Mouse (Mus musculus): ENCODE measurements around the gene Rpl21. TPM values are rescaled to one million over a fixed set of nuclear protein-coding genes. Genes with fewer than 3 reads are reported as not detected.

Gene Rpl21
- polyA plus RNA-seq, 1 experiment from 2014 or later = 754 TPM

DNA sequence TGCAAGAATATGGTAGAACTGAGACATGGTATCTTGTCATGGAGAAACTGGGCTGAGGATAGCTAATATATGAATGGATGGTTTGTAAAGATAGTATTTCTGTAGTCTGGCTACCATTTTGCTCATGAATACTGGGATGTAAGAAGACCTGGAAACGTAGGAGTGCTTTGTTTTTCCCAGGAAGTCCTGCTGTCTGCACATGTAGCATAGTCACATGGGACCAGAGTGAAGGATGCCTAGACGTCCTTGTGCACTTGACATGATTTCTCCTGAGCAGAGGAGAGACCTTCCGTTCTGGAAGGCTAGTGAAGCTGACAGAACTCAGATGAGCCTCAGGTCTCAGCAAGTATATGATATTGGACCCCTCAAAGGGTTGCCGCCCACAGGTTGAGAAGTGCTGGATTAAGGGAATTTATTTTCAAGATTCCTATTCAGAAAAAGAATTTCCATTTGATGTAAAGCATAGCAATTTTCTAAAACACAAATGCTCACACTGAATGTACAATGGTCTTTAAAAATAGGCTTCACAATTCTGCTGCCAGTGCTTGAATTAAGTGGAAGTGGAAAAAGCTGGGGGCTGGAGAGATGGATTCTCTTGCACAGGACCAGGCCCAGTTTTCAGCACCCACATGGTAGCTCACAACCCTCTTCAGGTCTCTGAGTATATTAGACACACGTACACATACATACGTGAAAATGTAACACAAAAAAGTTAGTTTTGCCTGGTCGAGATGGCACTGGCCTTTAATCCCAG, 5.5 kb downstream of the Rpl21 start:
- Histone ChIP-seq H3K9me3 (ENCODE audit: control insufficient read depth, low read depth, low read length) (no peaks in the 10 kb centered on the region), H3K27me3 (ENCODE audit: control insufficient read depth, insufficient read depth, low read length) (no peaks in the 10 kb centered on the region), H3K27ac (ENCODE audit: low read length) (no peak overlapping the region), H3K9ac (replicated peaks; ENCODE audit: low read depth, low read length) (no peak overlapping the region), H3K36me3 (ENCODE audit: control insufficient read depth, insufficient read depth, low read length) (peaks cover 43% of the 10 kb centered on the region), H3K4me2 (replicated peaks; ENCODE audit: low read depth, low read length) (no peak overlapping the region), H3K4me1 (ENCODE audit: control insufficient read depth, insufficient read depth, low read length) (peaks cover 11% of the 10 kb centered on the region), H3K4me3 (ENCODE audit: low read depth, low read length) (no peak overlapping the region)
- WGBS = 69% methylated on average over 7 of the region's 7 CpGs
- no peak for ATAC-seq (ENCODE audit: insufficient number of reproducible peaks, insufficient read depth, low FRiP score, low read depth)

GRCm38 (mm10) chr5:146838836-146839648, 6.4 kb downstream of the Rpl21 start:
- H3K9ac ChIP-seq (replicated peaks; ENCODE audit: low read depth, low read length) = no peak overlapping the region
- peaks cover 7% of the 10 kb centered on the region for H3K4me1 ChIP-seq (ENCODE audit: control insufficient read depth, insufficient read depth, low read length)
- no peaks in the 10 kb centered on the region for H3K27me3 ChIP-seq (ENCODE audit: control insufficient read depth, insufficient read depth, low read length)
- peaks cover 43% of the 10 kb centered on the region for H3K36me3 ChIP-seq (ENCODE audit: control insufficient read depth, insufficient read depth, low read length)
- H3K4me2 ChIP-seq (replicated peaks; ENCODE audit: low read depth, low read length) = no peak overlapping the region
- H3K27ac ChIP-seq (ENCODE audit: low read length) = no peak overlapping the region
- no peak for ATAC-seq (ENCODE audit: insufficient number of reproducible peaks, insufficient read depth, low FRiP score, low read depth)
- H3K9me3 ChIP-seq (ENCODE audit: control insufficient read depth, low read depth, low read length) = no peaks in the 10 kb centered on the region
- no peak overlapping the region for H3K4me3 ChIP-seq (ENCODE audit: low read depth, low read length)
- WGBS = 50% methylated on average over 12 of the region's 12 CpGs

DNA sequence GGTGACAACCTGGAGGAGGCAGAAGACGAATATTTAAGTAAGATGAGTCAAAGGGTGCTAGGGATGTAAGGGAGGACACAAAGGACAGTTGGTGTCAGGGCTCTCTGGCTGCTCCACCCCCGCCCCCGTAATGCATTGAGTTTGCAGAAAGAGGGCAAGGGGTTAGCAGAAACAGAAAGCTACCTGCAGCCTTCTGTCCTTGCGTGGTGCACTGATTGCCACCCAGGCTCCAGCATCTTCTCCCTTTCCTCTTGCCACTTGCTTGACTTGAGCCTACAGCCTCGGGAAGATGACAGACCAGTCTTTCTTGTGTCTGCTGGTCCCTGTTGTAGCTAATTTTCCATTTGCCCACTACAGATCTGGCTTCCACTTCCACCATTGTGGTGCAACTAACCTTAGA, 7.1 kb downstream of the Rpl21 start:
- ATAC-seq (ENCODE audit: insufficient number of reproducible peaks, insufficient read depth, low FRiP score, low read depth) = no peak

GRCm38 (mm10) chr5:146840422-146840821, 7.7 kb downstream of the Rpl21 start:
- no peak overlapping the region for H3K4me2 ChIP-seq (replicated peaks; ENCODE audit: low read depth, low read length)
- 78% methylated on average over 4 of the region's 4 CpGs for WGBS
- no peaks in the 10 kb centered on the region for H3K4me1 ChIP-seq (ENCODE audit: control insufficient read depth, insufficient read depth, low read length)
- H3K9ac ChIP-seq (replicated peaks; ENCODE audit: low read depth, low read length) = no peak overlapping the region
- H3K36me3 ChIP-seq (ENCODE audit: control insufficient read depth, insufficient read depth, low read length) = peaks cover 29% of the 10 kb centered on the region
- H3K27me3 ChIP-seq (ENCODE audit: control insufficient read depth, insufficient read depth, low read length) = no peaks in the 10 kb centered on the region
- no peak overlapping the region for H3K27ac ChIP-seq (ENCODE audit: low read length)
- H3K9me3 ChIP-seq (ENCODE audit: control insufficient read depth, low read depth, low read length) = no peaks in the 10 kb centered on the region
- ATAC-seq (ENCODE audit: insufficient number of reproducible peaks, insufficient read depth, low FRiP score, low read depth) = no peak
- no peak overlapping the region for H3K4me3 ChIP-seq (ENCODE audit: low read depth, low read length)

More for the DNA sequence above, 7.1 kb downstream of the Rpl21 start:
- Histone ChIP-seq H3K4me1 (ENCODE audit: control insufficient read depth, insufficient read depth, low read length) (peaks cover under 1% of the 10 kb centered on the region), H3K4me2 (replicated peaks; ENCODE audit: low read depth, low read length) (no peak overlapping the region), H3K9ac (replicated peaks; ENCODE audit: low read depth, low read length) (no peak overlapping the region), H3K27ac (ENCODE audit: low read length) (no peak overlapping the region), H3K27me3 (ENCODE audit: control insufficient read depth, insufficient read depth, low read length) (no peaks in the 10 kb centered on the region), H3K4me3 (ENCODE audit: low read depth, low read length) (no peak overlapping the region), H3K36me3 (ENCODE audit: control insufficient read depth, insufficient read depth, low read length) (peaks cover 36% of the 10 kb centered on the region), H3K9me3 (ENCODE audit: control insufficient read depth, low read depth, low read length) (no peaks in the 10 kb centered on the region)
- 48% methylated on average over 5 of the region's 5 CpGs for WGBS

DNA sequence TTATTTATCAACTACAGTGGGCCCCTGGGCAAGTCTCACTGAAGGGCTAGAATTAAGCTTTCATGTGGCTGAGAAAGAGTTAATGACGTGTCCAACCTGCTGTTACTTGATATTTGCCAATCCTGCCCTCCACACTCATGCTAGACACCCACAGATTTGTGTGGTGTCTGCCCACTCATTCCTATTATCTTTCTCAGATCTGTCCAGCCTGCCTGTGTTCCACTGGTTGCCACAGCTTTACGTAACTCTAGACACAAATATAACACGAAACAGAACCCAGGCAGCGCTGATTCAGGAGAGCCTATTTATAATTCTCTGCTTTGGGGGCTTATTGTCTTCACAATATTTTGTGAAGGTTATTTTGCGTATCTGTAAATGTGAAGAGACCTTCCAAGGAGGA, 8.6 kb downstream of the Rpl21 start:
- H3K36me3 ChIP-seq (ENCODE audit: control insufficient read depth, insufficient read depth, low read length) = peaks cover 20% of the 10 kb centered on the region
- H3K27me3 ChIP-seq (ENCODE audit: control insufficient read depth, insufficient read depth, low read length) = no peaks in the 10 kb centered on the region
- no peak overlapping the region for H3K27ac ChIP-seq (ENCODE audit: low read length)
- ATAC-seq (ENCODE audit: insufficient number of reproducible peaks, insufficient read depth, low FRiP score, low read depth) = no peak
- H3K9me3 ChIP-seq (ENCODE audit: control insufficient read depth, low read depth, low read length) = no peaks in the 10 kb centered on the region
- H3K9ac ChIP-seq (replicated peaks; ENCODE audit: low read depth, low read length) = no peak overlapping the region
- 79% methylated on average over 5 of the region's 5 CpGs for WGBS
- peaks cover 8% of the 10 kb centered on the region for H3K4me1 ChIP-seq (ENCODE audit: control insufficient read depth, insufficient read depth, low read length)
- H3K4me2 ChIP-seq (replicated peaks; ENCODE audit: low read depth, low read length) = no peak overlapping the region
- no peak overlapping the region for H3K4me3 ChIP-seq (ENCODE audit: low read depth, low read length)

DNA sequence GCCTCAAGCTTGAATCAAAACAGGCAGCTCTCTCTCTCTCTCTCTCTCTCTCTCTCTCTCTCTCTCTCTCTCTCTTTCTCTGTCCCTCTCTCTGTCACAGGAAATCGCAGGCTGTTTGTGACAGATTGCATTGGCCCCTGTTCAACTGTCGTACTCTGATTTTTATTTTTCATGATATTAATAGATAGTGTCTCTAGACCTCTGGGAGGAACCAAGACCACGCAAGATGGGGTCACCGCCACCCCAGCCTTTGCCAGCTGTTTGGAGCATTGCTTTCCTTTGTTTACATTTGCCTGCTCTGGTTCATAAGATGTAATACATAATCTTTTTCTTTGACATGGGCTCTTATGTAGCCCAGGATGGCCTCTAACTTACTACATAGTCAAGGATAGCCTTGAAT, 9.3 kb downstream of the Rpl21 start:
- Histone ChIP-seq H3K27ac (ENCODE audit: low read length) (no peak overlapping the region), H3K36me3 (ENCODE audit: control insufficient read depth, insufficient read depth, low read length) (peaks cover 13% of the 10 kb centered on the region), H3K4me3 (ENCODE audit: low read depth, low read length) (no peak overlapping the region), H3K9me3 (ENCODE audit: control insufficient read depth, low read depth, low read length) (no peaks in the 10 kb centered on the region), H3K4me1 (ENCODE audit: control insufficient read depth, insufficient read depth, low read length) (peaks cover 9% of the 10 kb centered on the region), H3K27me3 (ENCODE audit: control insufficient read depth, insufficient read depth, low read length) (no peaks in the 10 kb centered on the region), H3K4me2 (replicated peaks; ENCODE audit: low read depth, low read length) (no peak overlapping the region), H3K9ac (replicated peaks; ENCODE audit: low read depth, low read length) (no peak overlapping the region)
- no peak for ATAC-seq (ENCODE audit: insufficient number of reproducible peaks, insufficient read depth, low FRiP score, low read depth)
- 74% methylated on average over 4 of the region's 4 CpGs for WGBS

- Histone ChIP-seq H3K36me3 (ENCODE audit: control insufficient read depth, insufficient read depth, low read length) (no peaks in the 10 kb centered on the region; the same call in 1 of the 2 replicates), H3K27me3 (ENCODE audit: control insufficient read depth, insufficient read depth, low read length) (no peaks in the 10 kb centered on the region), H3K4me2 (replicated peaks; ENCODE audit: low read depth, low read length) (peak overlapping the region; percentile 98), H3K9me3 (ENCODE audit: control insufficient read depth, low read depth, low read length) (no peaks in the 10 kb centered on the region), H3K4me3 (ENCODE audit: low read depth, low read length) (peak overlapping the region; percentile 59), H3K9ac (replicated peaks; ENCODE audit: low read depth, low read length) (no peak overlapping the region), H3K27ac (ENCODE audit: low read length) (no peak overlapping the region), H3K4me1 (ENCODE audit: control insufficient read depth, insufficient read depth, low read length) (peaks cover 9% of the 10 kb centered on the region)
- WGBS = 13% methylated on average over 6 of the region's 6 CpGs
- no peak for ATAC-seq (ENCODE audit: insufficient number of reproducible peaks, insufficient read depth, low FRiP score, low read depth)
Measured at GRCm38 (mm10) chr5:146844301-146844941, 11.7 kb downstream of the Rpl21 start.

GRCm38 (mm10) chr5:146844945-146845365, 12.3 kb downstream of the Rpl21 start, which contains the start of gene Rasl11a:
Gene Rasl11a, plus strand, starts transcription at chr5:146845071.
- H3K27me3 ChIP-seq (ENCODE audit: control insufficient read depth, insufficient read depth, low read length) = no peaks in the 10 kb centered on the region
- H3K27ac ChIP-seq (ENCODE audit: low read length) = peak within 1 kb of the TSS; percentile 61; the same call in 1 of the 2 replicates
- H3K36me3 ChIP-seq (ENCODE audit: control insufficient read depth, insufficient read depth, low read length) = no peaks in the 10 kb centered on the region
- H3K4me3 ChIP-seq (ENCODE audit: low read depth, low read length) = peak within 1 kb of the TSS; percentile 59
- H3K4me2 ChIP-seq (replicated peaks; ENCODE audit: low read depth, low read length) = peak within 1 kb of the TSS; percentile 98
- H3K4me1 ChIP-seq (ENCODE audit: control insufficient read depth, insufficient read depth, low read length) = peaks cover 9% of the 10 kb centered on the region
- no peaks in the 10 kb centered on the region for H3K9me3 ChIP-seq (ENCODE audit: control insufficient read depth, low read depth, low read length)
- under 1% methylated on average over 40 of the region's 40 CpGs for WGBS
- peak; percentile 90 for ATAC-seq (ENCODE audit: insufficient number of reproducible peaks, insufficient read depth, low FRiP score, low read depth)
- H3K9ac ChIP-seq (replicated peaks; ENCODE audit: low read depth, low read length) = peak within 1 kb of the TSS; percentile 52; the same call in 1 of the 2 replicates
